Mouse (Mus musculus) MEL (cell line): ENCODE results near the gene Pyroxd2. TPM values are rescaled to one million over a fixed set of nuclear protein-coding genes. Genes with fewer than 3 reads are reported as not detected.
"Not testable (repeated sequence)": the region's sequence is repeated elsewhere in the genome, so short reads cannot be mapped to it uniquely, and the experiment has no call there.

Source experiments
- DNase-seq: peaks from one replicate; pipeline ENCODE4 v3.0.0; 2011; ENCODE audit warnings: low read depth, low spot score
- H3K27ac ChIP-seq: 2 replicates; pipeline ENCODE4 v1.5.1; 2012; ENCODE audit warnings: low read depth, mild to moderate bottlenecking, control low read depth, low read length, moderate library complexity; ENCODE audit not compliant: control insufficient read depth
- H3K27me3 ChIP-seq, 2 experiments: fragments of 150-350 bp in 1 of 2; sonication (generic) in 1 of 2; 2 replicates each; pipeline ENCODE4 v1.6.1; 2012; ENCODE audit warnings: low read length in 2 of 2, mild to moderate bottlenecking in 2 of 2, improper control_type of control experiment in 1 of 2, moderate library complexity in 1 of 2; ENCODE audit not compliant: insufficient read depth in 2 of 2, control insufficient read depth in 1 of 2
- H3K36me3 ChIP-seq, 2 experiments: 2 replicates each; pipeline ENCODE4 v1.6.1; 2012 to 2014; ENCODE audit warnings: low read length in 2 of 2, improper control_type of control experiment in 1 of 2, inconsistent platforms in 1 of 2, mild to moderate bottlenecking in 1 of 2; ENCODE audit not compliant: insufficient read depth in 2 of 2, control insufficient read depth in 1 of 2
- H3K4me1 ChIP-seq, 2 experiments: fragments of 150-350 bp in 1 of 2; sonication (generic) in 1 of 2; 2 replicates each; pipeline ENCODE4 v1.6.1; 2012; ENCODE audit warnings: low read length in 2 of 2, improper control_type of control experiment in 1 of 2, mild to moderate bottlenecking in 1 of 2; ENCODE audit not compliant: insufficient read depth in 2 of 2, control insufficient read depth in 1 of 2
- H3K4me3 ChIP-seq, 2 experiments: fragments of 150-350 bp in 1 of 2; sonication (generic) in 1 of 2; 2 replicates each; pipeline ENCODE4 v1.5.1; 2012; ENCODE audit warnings: low read depth in 2 of 2, low read length in 2 of 2, mild to moderate bottlenecking in 2 of 2, moderate library complexity in 2 of 2, control low read depth in 1 of 2, improper control_type of control experiment in 1 of 2; ENCODE audit not compliant: control insufficient read depth in 1 of 2, insufficient read depth in 1 of 2
- H3K79me2 ChIP-seq: 2 replicates; pipeline ENCODE4 v1.6.1; 2012; ENCODE audit warnings: mild to moderate bottlenecking, low read length, moderate library complexity; ENCODE audit not compliant: control insufficient read depth, poor library complexity, insufficient read depth
- H3K9ac ChIP-seq: 2 replicates; pipeline ENCODE4 v1.6.1; 2012; ENCODE audit warnings: low read depth, mild to moderate bottlenecking, control low read depth, low read length, moderate library complexity; ENCODE audit not compliant: control insufficient read depth, poor library complexity, severe bottlenecking
- H3K9me3 ChIP-seq: fragments of 150-350 bp; sonication (generic); replicated peaks from 2 replicates; pipeline ENCODE4 v1.6.1; 2012; ENCODE audit warnings: mild to moderate bottlenecking, low read length, improper control_type of control experiment, moderate library complexity; ENCODE audit not compliant: insufficient read depth
- BHLHE40 ChIP-seq: IDR thresholded peaks from 2 replicates; pipeline ENCODE4 v1.6.1; 2012; ENCODE audit warnings: low read depth, mild to moderate bottlenecking, inconsistent platforms, low read length, improper control_type of control experiment, borderline replicate concordance
- CHD1 ChIP-seq: IDR thresholded peaks from 2 replicates; pipeline ENCODE4 v1.6.1; 2012; ENCODE audit warnings: low read depth, mild to moderate bottlenecking, inconsistent platforms, low read length, improper control_type of control experiment
- CHD2 ChIP-seq: IDR thresholded peaks from 2 replicates; pipeline ENCODE4 v1.6.1; 2011; ENCODE audit warnings: low read length, improper control_type of control experiment
- CTCF ChIP-seq, 3 experiments: IDR thresholded peaks in 2 of 3; conservative IDR thresholded peaks in 1 of 3; 2 replicates each; pipeline ENCODE4 v1.5.1; 2011 to 2012; ENCODE audit warnings: low read length in 3 of 3, low read depth in 2 of 3, mild to moderate bottlenecking in 2 of 3, improper control_type of control experiment in 1 of 3, inconsistent platforms in 1 of 3, mixed read lengths in 1 of 3, moderate library complexity in 1 of 3; ENCODE audit not compliant: control insufficient read depth in 1 of 3, insufficient read depth in 1 of 3, poor library complexity in 1 of 3, severe bottlenecking in 1 of 3
- E2F4 ChIP-seq: IDR thresholded peaks from 2 replicates; pipeline ENCODE4 v1.6.1; 2011; ENCODE audit warnings: low read depth, low read length, improper control_type of control experiment, borderline replicate concordance
- ELF1 ChIP-seq: IDR thresholded peaks from 2 replicates; pipeline ENCODE4 v1.6.1; 2014; ENCODE audit warnings: low read depth, mild to moderate bottlenecking, inconsistent platforms, low read length, improper control_type of control experiment, moderate library complexity
- EP300 ChIP-seq, 2 experiments: IDR thresholded peaks; 2 replicates each; pipeline ENCODE4 v1.6.1; 2011; ENCODE audit warnings: improper control_type of control experiment in 2 of 2, low read length in 2 of 2, low read depth in 1 of 2, mild to moderate bottlenecking in 1 of 2
- ETS1 ChIP-seq: IDR thresholded peaks from 2 replicates; pipeline ENCODE4 v1.6.1; 2012; ENCODE audit warnings: low read depth, mild to moderate bottlenecking, inconsistent platforms, low read length, improper control_type of control experiment, moderate library complexity
- GABPA ChIP-seq: IDR thresholded peaks from 2 replicates; pipeline ENCODE4 v1.6.1; 2012; ENCODE audit warnings: low read depth, mild to moderate bottlenecking, inconsistent platforms, low read length, improper control_type of control experiment, moderate library complexity
- GATA1 ChIP-seq: IDR thresholded peaks from 2 replicates; pipeline ENCODE4 v1.6.1; 2011; ENCODE audit warnings: low read depth, low read length, improper control_type of control experiment
- HCFC1 ChIP-seq: IDR thresholded peaks from 2 replicates; pipeline ENCODE4 v1.6.1; 2012; ENCODE audit warnings: low read depth, mild to moderate bottlenecking, inconsistent platforms, low read length, improper control_type of control experiment, moderate library complexity
- JUND ChIP-seq: IDR thresholded peaks from 2 replicates; pipeline ENCODE4 v1.6.1; 2011; ENCODE audit warnings: low read depth, mild to moderate bottlenecking, improper control_type of control experiment, low read length
- KAT2A ChIP-seq: conservative IDR thresholded peaks from 2 replicates; pipeline ENCODE4 v1.6.1; 2012; ENCODE audit warnings: low read depth, low read length, improper control_type of control experiment, inconsistent platforms
- MAFK ChIP-seq: IDR thresholded peaks from 2 replicates; pipeline ENCODE4 v1.6.1; 2011; ENCODE audit warnings: low read depth, mild to moderate bottlenecking, low read length, improper control_type of control experiment, borderline replicate concordance
- MAZ ChIP-seq: IDR thresholded peaks from 2 replicates; pipeline ENCODE4 v1.6.1; 2012; ENCODE audit warnings: low read depth, mild to moderate bottlenecking, inconsistent platforms, low read length, improper control_type of control experiment
- MEF2A ChIP-seq: IDR thresholded peaks from 2 replicates; pipeline ENCODE4 v1.6.1; 2014; ENCODE audit warnings: low read depth, mild to moderate bottlenecking, inconsistent platforms, low read length, improper control_type of control experiment; ENCODE audit not compliant: poor library complexity, insufficient replicate concordance, severe bottlenecking; ENCODE audit errors: extremely low read depth
- MYB ChIP-seq: IDR thresholded peaks from 2 replicates; pipeline ENCODE4 v1.6.1; 2011; ENCODE audit warnings: mild to moderate bottlenecking, low read depth, low read length, improper control_type of control experiment
- MYC ChIP-seq: IDR thresholded peaks from 2 replicates; pipeline ENCODE4 v1.6.1; 2011; ENCODE audit warnings: low read depth, mild to moderate bottlenecking, low read length, improper control_type of control experiment, moderate library complexity
- NELFE ChIP-seq: IDR thresholded peaks from 2 replicates; pipeline ENCODE4 v1.6.1; 2011; ENCODE audit warnings: low read depth, low read length, improper control_type of control experiment
- NRF1 ChIP-seq: IDR thresholded peaks from 2 replicates; pipeline ENCODE4 v1.6.1; 2014; ENCODE audit warnings: low read depth, mild to moderate bottlenecking, inconsistent platforms, low read length, improper control_type of control experiment, moderate library complexity; ENCODE audit not compliant: poor library complexity, insufficient read depth, severe bottlenecking
- POLR2A ChIP-seq, 2 experiments: IDR thresholded peaks; 2 replicates each; pipeline ENCODE4 v1.6.1; 2011 to 2012; ENCODE audit warnings: low read length in 2 of 2, mild to moderate bottlenecking in 2 of 2, control low read depth in 1 of 2, improper control_type of control experiment in 1 of 2, low read depth in 1 of 2, moderate library complexity in 1 of 2; ENCODE audit not compliant: control insufficient read depth in 1 of 2, insufficient read depth in 1 of 2, poor library complexity in 1 of 2
- POLR2AphosphoS2 ChIP-seq: IDR thresholded peaks from 2 replicates; pipeline ENCODE4 v1.6.1; 2011; ENCODE audit warnings: low read length, improper control_type of control experiment
- POLR2AphosphoS5 ChIP-seq: IDR thresholded peaks from 2 replicates; pipeline ENCODE4 v1.6.1; 2012; ENCODE audit warnings: low read depth, borderline replicate concordance, mild to moderate bottlenecking, inconsistent platforms, low read length, moderate library complexity, mixed read lengths
- SIN3A ChIP-seq: IDR thresholded peaks from 2 replicates; pipeline ENCODE4 v1.6.1; 2012; ENCODE audit warnings: low read length, improper control_type of control experiment, inconsistent platforms
- TAL1 ChIP-seq: IDR thresholded peaks from 2 replicates; pipeline ENCODE4 v1.6.1; 2012; ENCODE audit warnings: mild to moderate bottlenecking, inconsistent platforms, low read length, moderate library complexity, mixed read lengths
- TBP ChIP-seq: IDR thresholded peaks from 2 replicates; pipeline ENCODE4 v1.8.0; 2011; ENCODE audit warnings: low read depth, low read length, improper control_type of control experiment
- UBTF ChIP-seq: IDR thresholded peaks from 2 replicates; pipeline ENCODE4 v1.6.1; 2012; ENCODE audit warnings: low read depth, mild to moderate bottlenecking, inconsistent platforms, low read length, improper control_type of control experiment, moderate library complexity, borderline replicate concordance; ENCODE audit not compliant: insufficient read depth
- ZKSCAN1 ChIP-seq: IDR thresholded peaks from 2 replicates; pipeline ENCODE4 v1.6.1; 2012; ENCODE audit warnings: low read depth, mild to moderate bottlenecking, inconsistent platforms, low read length, improper control_type of control experiment, moderate library complexity
- ZMIZ1 ChIP-seq: IDR thresholded peaks from 2 replicates; pipeline ENCODE4 v1.6.1; 2012; ENCODE audit warnings: low read depth, mild to moderate bottlenecking, inconsistent platforms, low read length, improper control_type of control experiment, moderate library complexity
- ZNF384 ChIP-seq: IDR thresholded peaks from 2 replicates; pipeline ENCODE4 v1.6.1; 2012; ENCODE audit warnings: low read depth, mild to moderate bottlenecking, inconsistent platforms, low read length, improper control_type of control experiment
- polyA plus RNA-seq, 2 experiments: library from polyadenylated mRNA; stranded (reverse) in 1 of 2; unstranded in 1 of 2; fragments of >175 nt in 1 of 2; fragments of >200 nt in 1 of 2; gene quantifications; 2 replicates each; pipeline versions ENCODE4 v1.2.1 to v1.2.4; 2012; ENCODE audit warnings: low replicate concordance in 2 of 2, low read depth in 1 of 2; ENCODE audit not compliant: insufficient read length in 2 of 2, insufficient read depth in 1 of 2, missing spikeins in 1 of 2
- total RNA-seq: library from RNA; depleted of rRNA; stranded (reverse); fragments of 300-350 nt; gene quantifications from 2 replicates; pipeline ENCODE4 v1.2.3, GENCODE M21; 2012

The Pyroxd2 gene
- total and polyA plus RNA-seq, 3 experiments, result 4.1 to 17.0 TPM; not detected in 1

GRCm38 (mm10) chr19:42780156-42780538 is 27.6 kb upstream of the Pyroxd2 start:
- peak overlapping the region; percentile 20; the same call in 1 of the 2 replicates for H3K27ac ChIP-seq
- H3K79me2 ChIP-seq, H3K27me3 ChIP-seq, H3K4me1 ChIP-seq, H3K36me3 ChIP-seq, DNase-seq, H3K9me3 ChIP-seq: not testable (repeated sequence)
- H3K9ac ChIP-seq, result peak overlapping the region; percentile 58
- H3K4me3 ChIP-seq, result peak overlapping the region; percentile 49 to 81
- peak in 1 of 3 experiments; percentile 16; a peak in 2 of 6 replicates for TF ChIP-seq CTCF (IDR thresholded peaks at IDR 0.05 in 2 of 3, conservative IDR thresholded peaks at IDR 0.05 in 1 of 3; ENCODE audit: control insufficient read depth in 1 of 3, insufficient read depth in 1 of 3, low read depth in 2 of 3, low read length in 3 of 3, poor library complexity in 1 of 3, severe bottlenecking in 1 of 3)

DNA sequence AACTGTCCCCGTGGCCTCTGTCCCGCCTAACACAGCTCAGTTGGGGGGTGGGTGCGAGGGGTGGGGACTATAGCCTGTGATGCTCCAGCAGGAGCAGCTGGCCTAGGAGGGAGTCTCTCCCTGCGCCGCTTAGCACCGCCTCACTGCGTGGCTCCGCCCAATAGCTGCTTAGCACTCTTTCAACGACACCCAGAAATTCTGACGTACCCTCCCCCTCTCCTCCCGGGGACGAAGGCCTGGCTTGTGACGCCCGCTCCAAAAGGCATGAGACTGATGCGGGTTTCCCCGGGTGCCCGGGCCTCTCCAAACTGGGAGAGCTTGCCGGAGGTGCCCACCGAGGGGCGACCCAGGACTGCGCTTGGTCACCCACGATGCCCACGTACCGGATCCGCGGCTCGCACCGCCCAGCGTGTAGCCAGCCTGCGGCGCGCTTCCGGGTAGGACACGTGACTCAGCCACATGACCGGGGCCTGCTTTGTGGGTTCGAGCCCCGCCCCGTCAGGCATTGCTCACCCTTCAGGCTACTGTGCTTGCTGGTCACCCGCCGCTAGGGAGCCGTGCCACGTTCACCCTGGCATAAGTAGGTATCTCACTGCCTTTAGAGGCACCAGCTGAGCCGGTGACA is 27.1 kb upstream of the Pyroxd2 start, which contains the start of gene Hps1:
Gene Hps1, minus strand, starts transcription at position 448 of the 625 bp plus-strand sequence.
- peak within 1 kb of the TSS; percentile 82 for H3K27ac ChIP-seq
- H3K79me2 ChIP-seq, result peaks cover 2% of the 10 kb centered on the region; the same call in 1 of the 2 replicates
- H3K9me3 ChIP-seq, result no peaks in the 10 kb centered on the region
- no peaks in the 10 kb centered on the region for H3K27me3 ChIP-seq
- peaks cover 0 to 5% of the 10 kb centered on the region in 2 experiments; a peak in 2 of 4 replicates for H3K36me3 ChIP-seq
- DNase-seq, result peak; percentile 98
- H3K9ac ChIP-seq, result peak within 1 kb of the TSS; percentile 91
- peaks cover 0 to 7% of the 10 kb centered on the region in 2 experiments; a peak in 2 of 4 replicates for H3K4me1 ChIP-seq
- peak within 1 kb of the TSS; percentile 72 to 81 for H3K4me3 ChIP-seq
- TF ChIP-seq POLR2AphosphoS5 (no peak), MYB (no peak), NRF1 (no peak), POLR2A (IDR thresholded peaks at IDR 0.05; ENCODE audit: control insufficient read depth in 1 of 2, insufficient read depth in 1 of 2, low read depth in 1 of 2, low read length in 2 of 2, poor library complexity in 1 of 2) (peak in 1 of 2 experiments; percentile 90; a peak in 3 of 4 replicates), EP300 (IDR thresholded peaks at IDR 0.05; ENCODE audit: low read depth in 1 of 2, low read length in 2 of 2) (no peak; a peak in 1 of 4 replicates), GABPA (no peak), TBP (no peak), POLR2AphosphoS2 (peak; percentile 69; the same call in 1 of the 2 replicates), CHD2 (no peak), GATA1 (no peak), CHD1 (no peak), MEF2A (no peak), BHLHE40 (peak; percentile 74), ELF1 (peak; percentile 99), ETS1 (peak; percentile 55), CTCF (IDR thresholded peaks at IDR 0.05 in 2 of 3, conservative IDR thresholded peaks at IDR 0.05 in 1 of 3; ENCODE audit: control insufficient read depth in 1 of 3, insufficient read depth in 1 of 3, low read depth in 2 of 3, low read length in 3 of 3, poor library complexity in 1 of 3, severe bottlenecking in 1 of 3) (peak; percentile 38 to 54 (median 53); a peak in 4 of 6 replicates), ZNF384 (no peak), ZKSCAN1 (no peak), MAZ (peak; percentile 56; the same call in 1 of the 2 replicates), TAL1 (no peak), MYC (no peak), UBTF (no peak), SIN3A (peak; percentile 90), E2F4 (no peak; the same call in 1 of the 2 replicates), KAT2A (no peak), JUND (no peak), ZMIZ1 (no peak), MAFK (no peak), NELFE (peak; percentile 91), HCFC1 (peak; percentile 83)
